Mouse (Mus musculus): ENCODE data around the gene Gpr68. TPM values are rescaled to one million over a fixed set of nuclear protein-coding genes. Genes with fewer than 3 reads are reported as not detected.

Gene Gpr68
- total and polyA plus RNA-seq, 3 experiments = 0.04 TPM; not detected in 2

DNA sequence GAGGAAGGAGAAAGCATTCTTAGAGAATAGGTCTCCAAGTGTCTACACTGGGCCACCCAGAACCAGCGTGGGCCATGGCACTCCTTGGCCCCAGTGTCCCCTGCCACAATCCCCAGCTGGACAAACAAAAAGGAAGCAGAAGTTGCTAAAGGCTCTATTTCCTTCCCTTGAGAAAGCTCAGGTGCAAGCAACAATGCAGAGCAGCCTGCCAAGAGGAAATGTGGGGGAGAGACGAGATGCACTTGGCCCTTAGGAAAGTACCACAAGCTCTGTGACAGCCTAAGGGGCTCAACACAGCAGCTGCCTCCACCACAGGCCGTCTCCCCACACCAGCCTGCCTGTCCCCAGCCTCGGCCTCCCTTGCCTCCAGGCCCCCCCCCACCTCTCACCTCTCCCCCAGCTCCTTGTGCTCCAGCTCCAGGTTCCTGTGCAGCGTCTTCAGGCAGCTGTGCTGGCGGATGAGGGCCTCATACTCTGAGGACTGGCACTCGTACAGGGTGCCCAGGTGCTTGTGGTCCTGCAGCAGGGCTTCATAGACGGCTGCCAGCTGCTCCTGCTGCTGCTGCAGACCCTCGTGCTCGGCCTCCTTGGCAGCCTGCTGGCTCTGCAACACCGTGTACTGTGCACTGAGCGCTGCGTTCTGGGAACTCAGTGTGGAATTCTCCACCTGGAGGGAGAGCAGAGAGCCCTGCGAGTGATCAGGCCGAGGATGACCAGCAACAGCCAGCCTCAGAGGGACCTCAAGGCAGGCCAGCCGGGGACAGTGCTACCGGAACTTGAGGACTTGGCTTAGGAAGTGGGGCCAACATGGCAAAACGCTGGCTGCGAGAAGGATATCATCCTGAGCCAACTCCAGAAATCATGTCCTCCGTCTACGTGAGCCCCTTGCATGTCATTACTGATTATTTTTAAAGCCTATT is 29.7 kb upstream of the Gpr68 start:
- no peaks in the 10 kb centered on the region for H3K79me2 ChIP-seq (ENCODE audit: control insufficient read depth, insufficient read depth, low read length, poor library complexity)
- H3K27me3 ChIP-seq (ENCODE audit: control insufficient read depth in 1 of 2, insufficient read depth in 2 of 2, low read length in 2 of 2) = no peaks in the 10 kb centered on the region
- H3K27ac ChIP-seq (ENCODE audit: control insufficient read depth, low read depth, low read length) = no peak overlapping the region
- no peaks in the 10 kb centered on the region for H3K4me1 ChIP-seq (ENCODE audit: control insufficient read depth in 1 of 2, insufficient read depth in 2 of 2, low read length in 2 of 2)
- no peak overlapping the region for H3K9ac ChIP-seq (ENCODE audit: control insufficient read depth, low read depth, low read length, poor library complexity, severe bottlenecking)
- H3K4me3 ChIP-seq (ENCODE audit: control insufficient read depth in 1 of 2, insufficient read depth in 1 of 2, low read depth in 2 of 2, low read length in 2 of 2) = no peak overlapping the region
- TF ChIP-seq ZNF384 (IDR thresholded peaks at IDR 0.05; ENCODE audit: low read depth, low read length) = no peak
- TF ChIP-seq SMC3 (IDR thresholded peaks at IDR 0.05; ENCODE audit: low read depth, low read length) = no peak
- no peak for TF ChIP-seq HCFC1 (IDR thresholded peaks at IDR 0.05; ENCODE audit: low read depth, low read length)
- no peak for TF ChIP-seq GATA1 (IDR thresholded peaks at IDR 0.05; ENCODE audit: low read depth, low read length)
- no peak for TF ChIP-seq GABPA (IDR thresholded peaks at IDR 0.05; ENCODE audit: low read depth, low read length)
- TF ChIP-seq USF1 (IDR thresholded peaks at IDR 0.05; ENCODE audit: low read depth, low read length) = no peak
- H3K36me3 ChIP-seq (ENCODE audit: control insufficient read depth in 1 of 2, insufficient read depth in 2 of 2, low read length in 2 of 2) = no peaks in the 10 kb centered on the region; a peak in 1 of 4 replicates
- no peaks in the 10 kb centered on the region for H3K9me3 ChIP-seq (replicated peaks; ENCODE audit: insufficient read depth, low read length)
- DNase-seq (ENCODE audit: low read depth, low spot score) = no peak

GRCm38 (mm10) chr12:100936737-100937136 is 28.7 kb upstream of the Gpr68 start:
- no peak overlapping the region for H3K27ac ChIP-seq (ENCODE audit: control insufficient read depth, low read depth, low read length)
- H3K4me3 ChIP-seq (ENCODE audit: control insufficient read depth in 1 of 2, insufficient read depth in 1 of 2, low read depth in 2 of 2, low read length in 2 of 2) = no peak overlapping the region
- H3K36me3 ChIP-seq (ENCODE audit: control insufficient read depth in 1 of 2, insufficient read depth in 2 of 2, low read length in 2 of 2) = no peaks in the 10 kb centered on the region; a peak in 1 of 4 replicates
- no peaks in the 10 kb centered on the region for H3K27me3 ChIP-seq (ENCODE audit: control insufficient read depth in 1 of 2, insufficient read depth in 2 of 2, low read length in 2 of 2)
- H3K9ac ChIP-seq (ENCODE audit: control insufficient read depth, low read depth, low read length, poor library complexity, severe bottlenecking) = no peak overlapping the region
- TF ChIP-seq TAL1 (IDR thresholded peaks at IDR 0.05; ENCODE audit: low read length) (no peak), CHD1 (IDR thresholded peaks at IDR 0.05; ENCODE audit: low read depth, low read length) (no peak), CHD2 (IDR thresholded peaks at IDR 0.05; ENCODE audit: low read length) (no peak), SIN3A (IDR thresholded peaks at IDR 0.05; ENCODE audit: low read length) (no peak), NELFE (IDR thresholded peaks at IDR 0.05; ENCODE audit: low read depth, low read length) (no peak), JUND (IDR thresholded peaks at IDR 0.05; ENCODE audit: low read depth, low read length) (no peak), RCOR1 (IDR thresholded peaks at IDR 0.05; ENCODE audit: low read depth, low read length) (no peak), UBTF (IDR thresholded peaks at IDR 0.05; ENCODE audit: borderline replicate concordance, insufficient read depth, low read depth, low read length) (no peak), GATA1 (IDR thresholded peaks at IDR 0.05; ENCODE audit: low read depth, low read length) (no peak), ZNF384 (IDR thresholded peaks at IDR 0.05; ENCODE audit: low read depth, low read length) (no peak), POLR2A (IDR thresholded peaks at IDR 0.05; ENCODE audit: control insufficient read depth in 1 of 2, insufficient read depth in 1 of 2, low read depth in 1 of 2, low read length in 2 of 2, poor library complexity in 1 of 2) (no peak), MYB (IDR thresholded peaks at IDR 0.05; ENCODE audit: low read depth, low read length) (no peak), HCFC1 (IDR thresholded peaks at IDR 0.05; ENCODE audit: low read depth, low read length) (no peak), ZKSCAN1 (IDR thresholded peaks at IDR 0.05; ENCODE audit: low read depth, low read length) (no peak), KAT2A (conservative IDR thresholded peaks at IDR 0.05; ENCODE audit: low read depth, low read length) (no peak), MAFK (IDR thresholded peaks at IDR 0.05; ENCODE audit: borderline replicate concordance, low read depth, low read length) (no peak), SMC3 (IDR thresholded peaks at IDR 0.05; ENCODE audit: low read depth, low read length) (no peak), RAD21 (IDR thresholded peaks at IDR 0.05; ENCODE audit: low read depth, low read length) (no peak), TBP (IDR thresholded peaks at IDR 0.05; ENCODE audit: low read depth, low read length) (no peak), MAZ (IDR thresholded peaks at IDR 0.05; ENCODE audit: low read depth, low read length) (no peak)
- no peaks in the 10 kb centered on the region for H3K9me3 ChIP-seq (replicated peaks; ENCODE audit: insufficient read depth, low read length)
- no peaks in the 10 kb centered on the region for H3K79me2 ChIP-seq (ENCODE audit: control insufficient read depth, insufficient read depth, low read length, poor library complexity)
- no peak for DNase-seq (ENCODE audit: low read depth, low spot score)
- H3K4me1 ChIP-seq (ENCODE audit: control insufficient read depth in 1 of 2, insufficient read depth in 2 of 2, low read length in 2 of 2) = no peaks in the 10 kb centered on the region

Data from MEL (cell line).